Mouse (Mus musculus) right cerebral cortex, adult 18-20 months (tissue): Measurements from ENCODE around the gene 9230102O04Rik.

Source experiments
- DNase-seq: peaks from one replicate; pipeline ENCODE4 v3.0.0; 2022; ENCODE audit warnings: mixed read lengths

The 9230102O04Rik gene

GRCm38 (mm10) chr2:9884533-9885216 is 4.7 kb downstream of the 9230102O04Rik start:
- no peak for DNase-seq

DNA sequence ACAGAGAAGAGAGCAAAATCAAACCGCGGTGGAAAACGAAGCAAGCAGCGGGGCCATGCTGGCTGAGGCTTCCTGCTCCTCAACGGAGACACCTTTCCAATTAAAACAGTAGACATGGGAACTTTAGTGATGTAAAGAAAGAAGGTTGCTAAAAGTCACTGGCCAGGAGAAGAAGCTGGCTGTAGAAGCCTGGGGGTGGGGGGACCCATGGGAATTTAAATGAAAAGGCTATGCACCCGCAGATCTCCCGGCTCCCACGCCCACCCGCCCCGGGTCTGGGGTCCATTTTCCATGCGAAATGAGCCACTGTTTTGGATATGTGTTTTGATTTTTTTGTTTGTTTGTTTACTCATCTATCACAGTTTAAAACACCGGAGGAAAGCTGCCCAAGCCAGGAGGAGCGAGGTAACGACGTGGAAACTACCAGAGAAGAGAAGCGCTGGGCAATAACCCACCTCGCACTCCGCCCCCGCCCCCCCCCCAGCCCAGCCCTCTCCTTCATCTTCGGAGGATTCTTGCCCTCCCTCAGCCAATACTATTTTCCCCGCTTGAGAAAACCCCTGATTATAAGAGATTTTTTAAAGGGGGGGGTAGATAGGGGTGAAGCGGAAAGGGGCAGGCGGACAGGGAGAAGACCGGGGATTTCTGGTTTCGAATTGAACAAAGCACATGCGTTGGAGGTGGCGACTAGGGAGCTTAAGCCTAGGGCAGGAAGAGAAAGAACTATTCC is 5.4 kb downstream of the 9230102O04Rik start:
- DNase-seq: no peak

DNA sequence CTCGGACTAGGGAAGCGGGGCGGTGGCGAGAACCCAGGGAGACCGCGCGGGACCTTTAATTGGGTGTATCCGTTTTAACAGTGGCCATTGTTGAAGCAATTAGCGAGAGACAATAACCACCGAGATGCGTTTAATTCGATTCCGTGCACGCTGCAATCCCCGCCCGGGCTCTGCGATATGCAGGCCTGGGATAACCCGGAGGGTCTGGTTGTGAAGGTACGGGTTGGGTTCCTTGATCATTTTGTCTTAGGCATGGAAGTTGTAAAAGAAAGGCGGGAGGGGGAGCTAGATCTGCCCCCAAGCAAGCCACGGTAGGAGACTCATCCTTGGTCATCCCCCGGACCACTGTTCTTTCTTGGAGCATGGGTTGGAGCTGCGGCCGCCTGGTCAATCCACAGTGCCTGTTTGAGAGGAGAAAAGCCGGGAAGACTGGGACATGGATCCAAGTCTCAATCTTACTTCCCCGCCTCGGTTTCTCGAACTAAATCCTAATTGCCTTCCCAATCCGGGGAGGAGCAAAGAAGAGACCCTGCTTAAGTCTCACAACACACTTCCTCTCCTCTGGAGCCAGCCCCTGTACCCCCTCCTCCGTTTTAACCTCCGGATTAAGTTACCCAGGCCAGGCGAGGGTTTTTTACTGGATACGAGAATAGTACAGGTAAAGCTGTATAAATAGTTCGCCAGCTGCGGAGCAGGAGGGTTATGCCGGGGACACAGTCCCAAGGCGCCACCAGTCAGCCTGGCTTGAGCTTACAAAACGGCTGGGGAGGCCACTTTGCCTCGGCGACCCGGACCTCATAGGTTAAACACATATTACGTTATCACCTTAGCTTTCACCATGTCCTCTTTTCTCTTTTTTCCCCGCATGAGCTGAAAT is 6.2 kb downstream of the 9230102O04Rik start:
- DNase-seq: no peak

GRCm38 (mm10) chr2:9882371-9882925 is 6.9 kb downstream of the 9230102O04Rik start:
- no peak for DNase-seq

GRCm38 (mm10) chr2:9881611-9882023 is 7.7 kb downstream of the 9230102O04Rik start:
- DNase-seq: no peak

DNA sequence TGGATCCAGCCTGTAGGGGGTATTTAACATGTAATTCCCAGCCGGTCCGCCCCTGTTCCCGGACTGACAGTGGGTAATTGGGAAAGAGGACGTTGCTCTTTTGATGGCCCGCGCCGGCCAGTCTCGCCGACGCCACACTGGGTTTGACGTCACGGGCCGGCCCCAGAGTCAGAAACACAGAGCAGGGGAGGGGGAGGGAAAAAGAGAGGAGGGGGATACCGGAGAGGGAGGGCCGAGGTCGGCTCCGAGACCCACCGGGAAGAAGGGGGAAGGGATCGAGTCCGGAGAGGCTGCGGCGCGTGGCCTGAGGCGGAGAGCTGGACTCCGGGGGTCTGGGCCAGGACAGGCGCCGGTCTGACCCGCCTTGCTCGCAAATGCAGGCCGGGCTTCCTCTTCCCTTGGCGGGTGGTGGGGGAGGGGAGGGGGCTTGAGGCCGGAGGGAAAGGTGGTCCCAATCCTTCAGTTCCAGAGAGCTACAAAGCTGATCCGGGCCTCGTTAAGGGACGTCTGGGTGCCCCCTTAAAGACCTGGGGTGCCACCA is 8.2 kb downstream of the 9230102O04Rik start, which contains the start of gene 4930412O13Rik:
4930412O13Rik (plus strand) TSS at position 202 of the 541 bp plus-strand sequence.
- no peak for DNase-seq

GRCm38 (mm10) chr2:9880271-9880670 is 9.1 kb downstream of the 9230102O04Rik start:
- no peak for DNase-seq

DNA sequence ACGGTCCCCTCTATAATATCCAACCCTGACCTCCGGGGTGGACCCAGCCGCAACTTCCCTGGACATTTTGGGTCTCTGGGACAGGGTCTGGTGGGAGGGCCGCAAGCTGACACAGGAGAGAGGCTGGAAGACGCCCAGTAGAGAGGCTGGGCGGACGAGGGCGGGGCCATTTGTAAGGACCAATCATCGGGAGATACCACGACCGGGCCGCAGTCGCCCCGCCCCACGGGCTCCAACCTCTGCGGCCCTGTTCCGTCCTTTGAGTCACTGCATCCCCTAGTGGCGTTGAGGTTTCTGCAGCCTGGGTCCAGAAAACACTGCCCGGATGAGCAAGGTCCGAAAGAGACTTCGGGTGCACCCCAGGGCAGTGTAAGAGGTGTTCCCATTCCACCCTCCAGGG is 9.8 kb downstream of the 9230102O04Rik start:
- no peak for DNase-seq

GRCm38 (mm10) chr2:9879092-9879491 is 10.2 kb downstream of the 9230102O04Rik start:
- no peak for DNase-seq

GRCm38 (mm10) chr2:9878564-9879081 is 10.7 kb downstream of the 9230102O04Rik start:
- DNase-seq: no peak

DNA sequence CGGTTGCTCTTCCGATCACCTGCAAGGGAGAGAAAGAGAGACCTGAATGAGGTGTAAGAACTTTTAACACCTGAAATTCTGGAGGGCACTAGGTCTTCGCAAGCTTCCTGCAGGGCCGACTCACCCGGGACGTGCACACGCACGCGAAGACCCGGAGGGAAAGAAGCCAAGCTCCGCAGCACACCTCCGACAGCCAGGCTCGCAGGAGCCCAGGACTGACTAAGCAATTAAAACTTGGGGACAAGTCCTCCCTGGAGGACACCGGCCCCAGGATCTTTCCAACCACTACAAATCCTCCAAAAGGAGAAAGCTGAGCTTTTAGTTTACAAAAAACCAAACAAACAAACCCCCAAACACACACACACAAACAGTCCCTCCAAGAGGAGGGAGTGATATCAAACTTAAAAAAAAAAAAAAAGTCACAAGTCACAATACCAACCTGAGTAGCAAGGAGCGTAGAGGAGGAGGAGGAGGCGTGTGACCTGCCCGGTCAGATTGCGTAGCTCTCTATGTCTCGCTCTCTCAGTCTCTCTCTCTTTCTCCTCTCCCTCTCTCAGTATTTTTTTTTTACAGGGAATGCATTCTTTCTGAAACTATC is 11.3 kb downstream of the 9230102O04Rik start:
- no peak for DNase-seq

DNA sequence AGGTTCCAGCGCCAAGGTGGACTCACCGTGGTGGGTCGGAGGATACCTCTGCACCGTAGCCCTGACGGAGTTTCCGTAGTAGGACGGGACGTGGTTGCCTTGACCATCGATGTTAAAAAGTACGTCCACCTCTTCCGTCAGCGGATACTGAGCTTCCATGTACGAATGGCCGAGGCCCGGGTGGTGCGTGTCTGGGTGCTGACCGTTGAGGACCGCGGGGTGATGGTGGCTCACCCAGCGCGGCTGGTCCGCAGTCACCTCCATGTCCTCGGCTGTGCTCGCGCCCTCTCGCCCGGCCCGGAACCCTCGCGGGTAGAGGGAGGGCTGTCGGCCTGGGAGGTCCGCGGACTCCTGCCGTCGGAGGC is 12.0 kb downstream of the 9230102O04Rik start:
- no peak for DNase-seq

- DNase-seq: no peak
These were observed 12.6 kb downstream of the 9230102O04Rik start for GRCm38 (mm10) chr2:9876621-9877325.

DNA sequence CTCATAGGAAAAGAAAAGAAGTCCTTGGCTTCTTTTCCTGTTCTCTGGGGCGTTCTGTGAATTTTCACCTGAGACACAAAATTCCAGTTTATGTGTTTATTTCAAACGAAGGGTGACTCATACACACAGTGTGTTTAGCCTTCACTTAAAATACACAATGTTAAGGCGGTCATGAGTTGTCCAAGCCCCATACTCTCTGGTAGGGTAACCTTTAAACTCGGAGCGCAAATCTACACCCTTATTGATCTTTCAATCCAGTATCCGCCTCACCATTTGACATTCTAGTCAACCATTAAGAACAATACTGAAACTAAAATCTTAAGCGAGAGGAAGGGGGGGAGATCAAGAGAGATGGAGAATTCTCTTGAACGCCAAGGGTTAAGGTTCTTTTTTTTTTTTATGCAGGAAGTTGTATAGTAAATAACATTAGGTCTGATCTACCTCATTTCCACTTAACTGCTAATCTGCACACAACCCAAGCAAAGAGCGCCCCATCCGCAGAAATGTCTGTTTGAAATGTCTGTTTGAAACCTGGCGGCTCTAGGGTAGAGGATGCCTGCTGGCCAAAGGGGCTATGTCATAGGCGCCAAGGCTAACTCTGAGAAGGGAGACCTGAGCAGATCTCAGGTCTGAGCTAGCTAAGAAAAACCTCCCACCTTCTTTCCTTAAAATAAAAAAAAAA is 13.5 kb downstream of the 9230102O04Rik start:
- DNase-seq: no peak

GRCm38 (mm10) chr2:9875220-9875619 is 14.1 kb downstream of the 9230102O04Rik start:
- no peak for DNase-seq

DNA sequence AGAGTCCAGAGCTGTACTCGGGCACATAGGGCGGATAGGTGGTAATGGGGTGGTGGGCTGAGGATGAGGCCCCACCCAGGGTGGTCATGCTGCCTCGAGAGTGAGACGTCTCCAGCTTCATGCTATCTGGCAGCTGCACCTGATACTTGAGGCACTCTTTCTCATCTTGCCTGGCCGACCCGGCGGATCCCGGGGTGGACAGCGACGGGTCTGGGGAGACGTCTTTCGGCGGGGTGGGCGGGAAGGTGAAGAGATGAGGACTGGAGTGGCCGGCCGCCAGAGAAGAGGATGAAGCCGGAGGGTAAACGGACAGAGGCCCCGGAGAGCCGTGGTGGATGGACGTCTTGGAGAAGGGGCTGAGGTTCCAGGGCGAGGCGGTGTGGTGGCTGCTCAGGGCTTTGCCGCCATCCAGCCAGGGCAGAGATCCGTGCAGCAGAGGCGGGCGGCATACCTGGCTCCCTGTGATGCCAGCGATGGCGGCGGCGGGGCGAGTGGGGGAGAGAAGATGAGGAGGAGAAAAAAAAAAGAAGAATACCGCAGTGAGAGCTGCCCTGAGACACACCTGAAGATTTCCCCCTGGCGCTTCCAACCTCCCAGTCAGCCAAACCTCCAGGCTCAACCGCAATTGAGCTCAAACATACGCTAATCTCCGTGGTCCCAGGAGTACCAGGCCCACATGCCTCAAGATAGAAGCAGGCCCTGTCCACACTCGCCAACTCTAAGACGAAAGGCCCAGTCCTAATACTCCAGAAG is 14.7 kb downstream of the 9230102O04Rik start:
- no peak for DNase-seq

GRCm38 (mm10) chr2:9873757-9874156 is 15.6 kb downstream of the 9230102O04Rik start:
- no peak for DNase-seq

GRCm38 (mm10) chr2:9872682-9873081 is 16.7 kb downstream of the 9230102O04Rik start:
- no peak for DNase-seq

DNA sequence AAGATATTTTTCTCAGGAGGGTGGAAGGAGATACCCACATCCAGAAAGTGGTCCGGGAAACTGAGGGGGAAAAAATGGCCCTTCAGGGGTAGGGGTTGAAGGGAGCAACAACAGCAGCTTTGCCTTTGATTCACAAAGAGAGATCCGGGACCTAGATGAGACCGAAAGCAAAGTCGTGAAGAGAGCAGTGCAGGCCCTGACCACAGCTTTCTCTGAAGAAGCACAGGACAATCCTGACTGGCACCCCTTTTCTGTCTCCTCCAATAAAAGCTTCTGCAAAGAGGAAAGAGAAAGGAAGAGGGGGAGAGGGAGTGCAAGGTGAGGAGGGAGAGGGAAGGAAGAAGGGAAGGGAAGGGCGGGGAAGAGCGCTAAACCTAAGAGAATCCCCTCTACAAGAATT is 17.5 kb downstream of the 9230102O04Rik start:
- no peak for DNase-seq

DNA sequence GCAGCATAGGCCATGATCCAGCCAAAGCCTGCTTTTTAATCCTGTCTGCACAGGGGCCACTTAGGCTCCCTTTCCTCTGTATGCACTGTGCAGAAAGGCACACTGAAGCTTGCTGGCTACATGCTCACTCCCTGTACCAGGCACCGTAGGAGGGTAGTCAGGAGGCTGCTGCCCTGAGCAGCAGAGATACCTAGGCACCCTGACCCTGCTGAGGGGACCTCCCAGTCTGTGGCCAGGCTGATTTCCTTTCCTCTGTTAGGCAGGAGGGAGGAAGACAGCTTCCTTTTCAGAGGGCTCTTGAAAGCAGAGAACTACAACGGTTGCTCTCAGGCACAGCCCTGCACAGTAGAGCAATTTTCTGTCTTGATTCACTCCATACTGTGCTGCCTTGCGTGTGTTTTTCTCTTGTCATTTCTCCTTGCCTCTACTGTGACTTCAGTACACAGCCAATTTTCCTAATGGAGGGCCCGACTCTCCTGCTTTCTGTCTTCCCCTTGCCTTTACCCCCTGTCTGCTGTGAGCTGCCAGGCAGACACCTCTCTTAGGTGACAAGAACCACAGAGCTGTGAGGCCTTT is 18.1 kb downstream of the 9230102O04Rik start:
- no peak for DNase-seq
